Mouse (Mus musculus) liver, embryonic 13.5 days (tissue): ENCODE results near the gene Pitpnb. TPM values are rescaled to one million over a fixed set of nuclear protein-coding genes. Genes with fewer than 3 reads are reported as not detected.

Experiments used
- ATAC-seq: fragments of 200-750 bp; cut with Nextera tagmentation; 2 replicates; pipeline ENCODE4 v1.8.0; 2017; ENCODE audit warnings: low read depth, mild to moderate bottlenecking, moderate number of reproducible peaks, moderate library complexity
- DNase-seq: peaks from one replicate; pipeline ENCODE4 v3.0.0; 2022
- H3K27ac ChIP-seq: fragments of 300-500 bp; sonication (generic); 2 replicates; pipeline ENCODE4 v1.5.1; 2015; ENCODE audit warnings: moderate library complexity, mild to moderate bottlenecking, inconsistent platforms
- H3K27me3 ChIP-seq: fragments of 300-500 bp; sonication (generic); 2 replicates; pipeline ENCODE4 v1.6.1; 2015; ENCODE audit warnings: mild to moderate bottlenecking, inconsistent platforms
- H3K36me3 ChIP-seq: fragments of 300-500 bp; sonication (generic); 2 replicates; pipeline ENCODE4 v1.6.1; 2015; ENCODE audit warnings: mild to moderate bottlenecking, inconsistent platforms
- H3K4me1 ChIP-seq: fragments of 300-500 bp; sonication (generic); replicated peaks from 2 replicates; pipeline ENCODE4 v1.6.1; 2015; ENCODE audit warnings: inconsistent platforms
- H3K4me2 ChIP-seq: fragments of 300-500 bp; sonication (generic); 2 replicates; pipeline ENCODE4 v1.6.1; 2015; ENCODE audit warnings: inconsistent platforms, mild to moderate bottlenecking, moderate library complexity
- H3K4me3 ChIP-seq: fragments of 300-500 bp; sonication (generic); replicated peaks from 2 replicates; pipeline ENCODE4 v1.5.1; 2015; ENCODE audit warnings: mild to moderate bottlenecking, inconsistent platforms
- H3K9ac ChIP-seq: fragments of 300-500 bp; sonication (generic); 2 replicates; pipeline ENCODE4 v1.6.1; 2015; ENCODE audit warnings: mild to moderate bottlenecking, inconsistent platforms
- H3K9me3 ChIP-seq: fragments of 300-500 bp; sonication (generic); replicated peaks from 2 replicates; pipeline ENCODE4 v1.6.1; 2016; ENCODE audit warnings: inconsistent platforms
- WGBS: fragments of 180-500 bp; shearing (Covaris S2); methylation state at CpG from one replicate; pipeline ENCODE4 v1.1.7; 2015; ENCODE audit not compliant: insufficient replicate concordance; 5-methylcytosine and 5-hydroxymethylcytosine counted together
- polyA plus RNA-seq: library from polyadenylated mRNA; unstranded; fragments of >200 nt; fragmentation: Nextera tagmentation; extraction: Ambion mirVana; gene quantifications from 2 replicates; pipeline ENCODE4 v1.2.1, GENCODE M21; 2015

Pitpnb gene
- polyA plus RNA-seq, 1 experiment from 2014 or later = 41.1 TPM

DNA sequence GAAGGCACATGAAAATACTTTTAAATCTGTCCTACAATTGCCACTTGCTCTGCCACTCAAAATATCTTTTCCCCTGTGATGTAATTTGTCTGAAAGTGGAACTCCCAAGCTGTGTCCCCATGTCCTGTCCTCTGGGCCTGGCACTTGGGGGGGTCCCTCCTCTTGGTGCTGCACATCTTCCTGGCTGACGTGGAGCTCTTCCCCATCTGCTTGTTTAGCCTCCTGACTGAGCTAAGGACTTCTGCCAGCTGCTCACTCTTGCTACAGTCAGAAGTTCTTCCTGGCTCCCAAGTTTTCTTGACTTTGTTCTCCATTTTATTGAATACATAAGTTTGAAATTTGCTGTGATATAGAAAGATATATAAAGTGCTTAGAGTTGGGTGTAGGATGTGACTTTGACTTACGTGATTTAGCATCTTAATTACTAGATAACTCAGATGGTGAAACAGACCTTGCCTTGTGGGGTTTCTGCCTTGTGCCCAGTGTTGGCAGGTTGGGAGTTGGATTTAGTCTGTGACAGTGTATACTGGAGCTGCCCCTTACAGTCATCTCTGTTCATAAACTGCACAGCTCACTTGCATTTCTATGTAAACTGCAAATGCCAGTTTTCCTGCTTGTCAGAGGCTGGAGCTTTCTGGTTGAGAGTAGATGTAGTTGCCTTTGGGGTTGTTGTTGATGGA, 14.3 kb downstream of the Pitpnb start:
- H3K4me1 ChIP-seq = no peaks in the 10 kb centered on the region
- WGBS = 81% methylated on average over 2 of the region's 2 CpGs
- H3K4me2 ChIP-seq = no peak overlapping the region
- no peak overlapping the region for H3K4me3 ChIP-seq
- DNase-seq (no peak), ATAC-seq (no peak)
- peaks cover 94% of the 10 kb centered on the region for H3K36me3 ChIP-seq
- H3K27me3 ChIP-seq = no peaks in the 10 kb centered on the region
- H3K27ac ChIP-seq = no peak overlapping the region
- no peaks in the 10 kb centered on the region for H3K9me3 ChIP-seq
- H3K9ac ChIP-seq = no peak overlapping the region

DNA sequence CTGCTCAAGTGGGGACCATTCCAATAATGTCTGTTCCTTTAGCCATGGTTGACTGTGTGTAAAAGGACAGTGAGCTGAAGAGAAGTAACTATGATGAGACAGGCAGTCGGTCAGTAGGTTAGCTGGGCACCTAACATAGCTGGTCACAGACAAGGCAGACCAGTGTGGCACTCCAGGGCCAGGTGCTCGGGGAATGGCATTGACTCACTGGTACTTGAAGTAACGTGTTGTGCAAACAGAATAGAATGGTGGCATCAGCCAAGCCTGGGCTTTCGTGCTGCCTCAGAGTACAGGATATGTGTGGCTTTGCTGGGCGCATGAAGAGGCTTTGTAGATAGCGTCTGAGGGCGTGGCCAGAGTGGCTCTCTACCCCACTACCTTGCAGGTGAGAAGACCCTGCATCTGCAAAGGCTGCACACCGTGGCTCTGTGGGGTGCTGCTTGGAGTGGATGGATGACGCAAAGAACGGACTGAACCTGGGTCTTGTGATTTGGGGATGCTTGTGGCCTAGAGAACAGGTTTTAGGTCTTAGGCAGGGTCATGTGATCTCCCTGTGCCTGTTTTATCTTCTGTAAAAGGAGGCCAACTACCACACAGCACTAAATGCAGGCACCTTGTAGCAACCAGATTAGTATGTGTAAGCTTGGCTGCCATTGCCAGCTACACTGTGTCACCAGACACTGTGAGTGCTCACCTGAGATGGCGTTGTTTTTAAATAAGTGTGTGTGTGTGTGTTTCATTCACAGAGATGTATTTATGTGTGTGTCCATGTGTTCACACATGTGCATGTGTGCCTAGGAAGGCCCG, 26.5 kb downstream of the Pitpnb start:
- Histone ChIP-seq H3K9ac (no peak overlapping the region), H3K4me3 (no peak overlapping the region), H3K9me3 (no peaks in the 10 kb centered on the region), H3K27me3 (no peaks in the 10 kb centered on the region), H3K4me1 (peaks cover 9% of the 10 kb centered on the region), H3K36me3 (peaks cover 65% of the 10 kb centered on the region), H3K4me2 (no peak overlapping the region), H3K27ac (no peak overlapping the region)
- ATAC-seq (peak; percentile 54), DNase-seq (no peak)
- 73% methylated on average over 12 of the region's 12 CpGs for WGBS

DNA sequence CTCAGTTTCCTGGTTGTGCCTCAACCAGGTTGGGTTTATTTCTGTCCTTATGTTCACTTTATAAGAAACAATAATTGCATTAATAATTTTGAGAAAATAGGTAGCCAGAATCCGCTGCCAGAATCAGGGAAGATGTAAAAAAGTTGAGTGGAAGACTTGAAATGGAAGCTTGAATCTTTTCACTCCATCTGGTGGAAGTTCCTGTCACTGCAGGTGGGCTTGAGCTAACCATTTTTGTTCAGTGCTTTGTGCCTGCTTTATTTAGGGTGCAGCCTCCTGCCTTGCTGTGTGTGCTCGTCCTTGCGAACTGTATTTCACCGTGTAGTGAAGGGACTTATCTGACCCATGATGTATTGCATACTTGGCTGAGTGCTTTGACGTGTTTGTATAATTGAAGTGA, 30.0 kb downstream of the Pitpnb start:
- DNase-seq (no peak), ATAC-seq (no peak)
- peaks cover 76% of the 10 kb centered on the region for H3K36me3 ChIP-seq
- H3K27ac ChIP-seq = no peak overlapping the region
- 82% methylated on average over 5 of the region's 5 CpGs for WGBS
- H3K9me3 ChIP-seq = no peaks in the 10 kb centered on the region
- no peak overlapping the region for H3K9ac ChIP-seq
- no peaks in the 10 kb centered on the region for H3K27me3 ChIP-seq
- H3K4me3 ChIP-seq = no peak overlapping the region
- no peak overlapping the region for H3K4me2 ChIP-seq
- H3K4me1 ChIP-seq = peaks cover 9% of the 10 kb centered on the region

DNA sequence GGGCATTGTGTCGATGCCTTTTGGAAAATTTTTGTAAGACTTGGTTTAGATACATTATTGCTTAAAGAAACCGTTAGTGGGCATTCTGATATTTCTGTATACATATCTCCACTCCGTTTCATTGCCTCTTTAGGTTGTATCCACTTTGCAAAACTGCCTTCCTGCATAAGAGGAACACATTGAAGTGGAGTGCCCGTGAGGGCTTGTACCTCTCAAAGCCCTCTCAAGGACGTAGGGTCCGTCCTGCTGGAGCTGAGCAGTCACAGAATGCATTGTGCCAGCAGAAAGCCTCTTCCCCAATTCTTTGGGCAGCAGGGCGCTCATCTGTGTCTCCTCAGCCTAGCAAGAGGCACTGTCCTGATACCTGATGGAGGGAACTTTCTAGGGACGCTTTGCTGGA, 30.5 kb downstream of the Pitpnb start:
- no peaks in the 10 kb centered on the region for H3K9me3 ChIP-seq
- peaks cover 9% of the 10 kb centered on the region for H3K4me1 ChIP-seq
- no peak overlapping the region for H3K27ac ChIP-seq
- no peaks in the 10 kb centered on the region for H3K27me3 ChIP-seq
- H3K4me3 ChIP-seq = no peak overlapping the region
- 84% methylated on average over 8 of the region's 8 CpGs for WGBS
- peaks cover 75% of the 10 kb centered on the region for H3K36me3 ChIP-seq
- DNase-seq (no peak), ATAC-seq (no peak)
- H3K4me2 ChIP-seq = no peak overlapping the region
- H3K9ac ChIP-seq = no peak overlapping the region

DNA sequence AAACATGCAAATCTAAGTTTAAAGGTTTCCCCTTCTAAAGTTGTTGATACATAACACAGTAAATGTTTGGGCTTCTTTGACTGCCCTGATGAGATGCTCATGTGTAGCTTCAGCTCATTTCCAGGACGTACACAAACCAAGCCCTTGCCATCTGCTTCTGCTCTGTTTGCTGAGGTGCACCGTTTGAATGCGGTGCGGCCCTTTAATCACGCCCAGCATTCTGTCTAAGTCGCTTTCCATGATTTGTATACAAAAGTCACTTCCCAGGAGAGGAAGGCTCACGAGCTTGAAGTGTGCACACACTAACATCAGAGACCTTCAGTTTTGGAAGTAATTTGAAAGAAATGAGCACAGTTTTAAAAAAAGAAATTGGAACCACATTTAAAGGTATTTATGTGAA, 31.3 kb downstream of the Pitpnb start:
- H3K4me1 ChIP-seq = peaks cover 6% of the 10 kb centered on the region
- peaks cover 72% of the 10 kb centered on the region for H3K36me3 ChIP-seq
- H3K4me3 ChIP-seq = no peak overlapping the region
- no peaks in the 10 kb centered on the region for H3K27me3 ChIP-seq
- H3K9me3 ChIP-seq = no peaks in the 10 kb centered on the region
- no peak for DNase-seq
- H3K4me2 ChIP-seq = no peak overlapping the region
- WGBS = 80% methylated on average over 7 of the region's 7 CpGs
- no peak for ATAC-seq
- no peak overlapping the region for H3K9ac ChIP-seq
- H3K27ac ChIP-seq = no peak overlapping the region

DNA sequence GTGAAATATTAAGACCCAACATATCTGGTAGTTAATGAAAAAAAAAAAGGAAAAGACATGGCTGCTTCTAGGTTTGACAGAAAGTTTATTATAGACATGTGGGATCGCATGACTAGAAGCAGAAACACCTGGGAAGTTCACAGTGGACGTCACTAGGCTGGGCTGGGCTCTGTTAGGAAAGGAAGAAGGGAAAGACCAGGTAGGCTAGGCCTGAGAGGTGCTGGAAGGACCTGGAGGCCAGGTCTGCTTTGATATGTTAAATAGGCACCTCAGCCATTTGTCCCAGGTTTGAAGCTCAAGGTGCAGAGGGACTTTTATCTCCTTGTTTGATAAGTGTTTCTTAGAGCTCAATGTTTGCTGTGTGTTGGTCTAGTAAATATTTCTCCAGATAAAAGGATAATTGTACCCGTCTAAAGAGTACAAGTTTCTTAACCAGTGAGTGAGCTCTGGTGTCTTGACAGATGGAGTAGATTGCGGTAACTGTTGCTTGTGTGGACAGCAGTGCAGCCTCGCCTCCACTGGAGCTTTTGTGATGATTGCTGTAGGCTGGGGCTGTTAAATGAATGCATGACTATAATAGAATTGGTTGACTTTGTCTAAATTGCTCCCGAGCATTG, 33.0 kb downstream of the Pitpnb start:
- no peak overlapping the region for H3K9ac ChIP-seq
- H3K9me3 ChIP-seq = no peaks in the 10 kb centered on the region
- H3K4me1 ChIP-seq = no peaks in the 10 kb centered on the region
- DNase-seq (no peak), ATAC-seq (no peak)
- WGBS = 72% methylated on average over 6 of the region's 6 CpGs
- H3K4me2 ChIP-seq = no peak overlapping the region
- no peaks in the 10 kb centered on the region for H3K27me3 ChIP-seq
- no peak overlapping the region for H3K4me3 ChIP-seq
- H3K36me3 ChIP-seq = peaks cover 68% of the 10 kb centered on the region
- no peak overlapping the region for H3K27ac ChIP-seq

DNA sequence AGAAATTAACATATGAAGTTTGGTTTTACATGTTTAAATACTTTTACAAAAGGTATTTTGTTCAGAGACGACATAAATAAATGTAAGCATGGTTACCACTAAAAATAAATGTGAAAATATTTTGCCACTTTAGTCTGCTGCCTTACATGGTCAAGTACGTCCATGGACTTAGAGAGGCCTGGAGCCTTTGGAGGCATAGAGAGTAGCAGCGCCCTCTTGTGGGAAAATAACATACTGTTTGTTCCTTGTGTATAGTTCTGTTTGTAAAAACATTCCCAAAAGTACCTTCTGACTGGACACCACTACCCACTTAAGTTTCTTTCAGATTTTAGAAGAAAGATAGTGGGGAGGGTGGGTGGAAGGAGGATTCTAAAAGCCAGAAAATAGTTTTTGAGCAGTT, 34.0 kb downstream of the Pitpnb start:
- Histone ChIP-seq H3K9ac (no peak overlapping the region), H3K4me3 (no peak overlapping the region), H3K27ac (no peak overlapping the region), H3K4me2 (no peak overlapping the region), H3K36me3 (peaks cover 68% of the 10 kb centered on the region), H3K27me3 (no peaks in the 10 kb centered on the region), H3K4me1 (no peaks in the 10 kb centered on the region), H3K9me3 (no peaks in the 10 kb centered on the region)
- no peak for ATAC-seq
- WGBS = 44% methylated on average over 3 of the region's 3 CpGs
- DNase-seq = no peak

DNA sequence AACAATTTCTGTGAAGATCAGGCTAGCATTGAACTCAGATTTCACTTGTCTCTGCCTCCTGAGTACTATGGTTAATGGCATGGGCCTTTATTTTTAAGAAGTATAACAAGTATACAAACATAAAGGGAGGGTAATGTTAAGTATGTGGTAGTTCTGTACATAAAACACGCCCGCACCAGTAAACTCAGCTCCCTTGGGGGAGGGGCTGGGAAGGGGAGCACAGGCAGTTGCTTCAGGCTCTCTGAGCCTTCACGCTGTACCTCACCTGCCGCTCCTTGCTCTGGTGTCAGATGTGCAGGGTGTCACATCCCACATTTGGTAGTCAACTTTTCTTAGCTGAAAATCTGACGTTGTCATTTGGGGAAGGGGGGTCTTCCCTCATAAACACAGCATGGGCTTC, 35.6 kb downstream of the Pitpnb start:
- 83% methylated on average over 5 of the region's 5 CpGs for WGBS
- no peak for ATAC-seq
- peaks cover 67% of the 10 kb centered on the region for H3K36me3 ChIP-seq

DNA sequence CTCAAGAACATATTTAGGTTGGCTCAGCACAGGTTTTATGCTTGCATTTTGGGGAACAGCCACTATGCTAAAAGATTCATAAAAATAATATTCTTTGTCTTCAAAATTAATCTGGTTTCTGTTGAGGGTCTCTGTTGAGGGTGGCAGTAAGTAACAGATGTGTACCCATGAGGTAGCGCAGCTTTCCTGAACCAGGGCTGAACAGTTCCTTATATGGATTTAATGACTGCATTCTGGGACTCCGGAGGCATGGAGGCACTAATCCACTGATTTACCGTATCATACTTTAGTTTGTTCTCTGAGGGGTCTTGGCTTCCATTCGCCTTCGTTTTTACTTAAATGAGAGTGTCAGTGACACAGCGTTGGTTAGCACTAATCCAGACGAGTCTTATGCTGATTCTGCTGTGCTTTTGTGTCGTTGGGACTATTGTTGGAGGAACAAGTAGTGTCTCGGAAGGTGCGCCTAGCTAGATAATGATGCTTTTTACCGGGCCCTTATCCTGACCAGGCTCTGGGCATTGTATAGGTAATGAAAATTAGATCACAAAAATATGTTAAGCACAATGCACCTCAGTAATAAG, 37.5 kb downstream of the Pitpnb start:
- ATAC-seq (no peak), DNase-seq (no peak)
- Histone ChIP-seq H3K4me1 (no peaks in the 10 kb centered on the region), H3K4me2 (no peak overlapping the region), H3K9me3 (no peaks in the 10 kb centered on the region), H3K4me3 (no peak overlapping the region), H3K36me3 (peaks cover 70% of the 10 kb centered on the region), H3K27ac (no peak overlapping the region), H3K27me3 (no peaks in the 10 kb centered on the region), H3K9ac (no peak overlapping the region)
- WGBS = 85% methylated on average over 11 of the region's 11 CpGs

More for the DNA sequence above, 35.6 kb downstream of the Pitpnb start:
- no peaks in the 10 kb centered on the region for H3K27me3 ChIP-seq
- no peaks in the 10 kb centered on the region for H3K9me3 ChIP-seq
- H3K4me1 ChIP-seq = no peaks in the 10 kb centered on the region
- no peak overlapping the region for H3K4me3 ChIP-seq
- no peak overlapping the region for H3K4me2 ChIP-seq
- H3K27ac ChIP-seq = no peak overlapping the region
- no peak overlapping the region for H3K9ac ChIP-seq
- DNase-seq = no peak

DNA sequence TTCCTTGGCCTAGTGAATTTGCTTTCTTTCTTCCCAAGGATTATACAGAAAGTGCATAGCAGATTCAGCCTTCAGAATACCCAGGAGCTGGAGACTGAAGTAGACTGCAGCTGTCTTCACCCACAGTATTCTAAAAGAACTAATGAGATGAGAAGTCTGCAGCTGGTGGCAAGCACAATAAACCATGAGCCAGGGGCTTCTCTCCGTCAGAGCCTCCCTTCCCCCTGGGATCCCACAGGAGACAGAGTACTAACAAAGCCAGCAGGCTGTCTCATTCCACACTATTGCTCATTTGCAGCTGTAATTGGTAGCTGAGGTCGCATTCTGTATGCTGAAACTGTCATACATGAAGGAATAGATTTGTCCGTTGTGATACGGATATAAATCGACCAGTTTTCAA, 38.0 kb downstream of the Pitpnb start:
- ATAC-seq = no peak
- H3K4me2 ChIP-seq = no peak overlapping the region
- no peak overlapping the region for H3K4me3 ChIP-seq
- DNase-seq = no peak
- no peaks in the 10 kb centered on the region for H3K4me1 ChIP-seq
- H3K27me3 ChIP-seq = no peaks in the 10 kb centered on the region
- H3K9me3 ChIP-seq = no peaks in the 10 kb centered on the region
- H3K9ac ChIP-seq = no peak overlapping the region
- H3K36me3 ChIP-seq = peaks cover 72% of the 10 kb centered on the region
- H3K27ac ChIP-seq = no peak overlapping the region
- 89% methylated on average over 5 of the region's 5 CpGs for WGBS

DNA sequence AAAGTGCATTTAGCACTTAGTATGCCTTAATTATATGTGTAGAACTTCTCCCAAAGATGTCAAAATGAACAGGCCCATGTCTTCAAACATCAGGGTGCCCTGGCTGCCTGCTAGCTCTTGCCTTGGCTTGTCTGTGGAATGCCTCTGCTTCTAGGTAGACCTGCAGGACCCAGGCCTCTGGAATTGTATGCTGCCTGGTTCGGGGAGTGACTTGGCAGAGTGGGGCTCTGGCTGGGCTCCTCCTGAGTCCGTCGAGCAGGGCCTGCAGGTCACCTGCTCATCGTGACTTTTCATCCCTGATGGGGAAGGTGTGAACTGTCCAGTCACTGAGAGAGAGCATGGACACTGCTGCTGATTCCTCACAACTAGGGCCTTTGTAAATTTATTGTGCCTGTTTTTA, 45.1 kb downstream of the Pitpnb start:
- DNase-seq = no peak
- WGBS = 81% methylated on average over 4 of the region's 4 CpGs
- no peak for ATAC-seq
- Histone ChIP-seq H3K4me2 (no peak overlapping the region), H3K9ac (no peak overlapping the region), H3K27me3 (no peaks in the 10 kb centered on the region), H3K4me3 (no peak overlapping the region), H3K4me1 (no peaks in the 10 kb centered on the region), H3K27ac (no peak overlapping the region), H3K36me3 (peaks cover 98% of the 10 kb centered on the region), H3K9me3 (no peaks in the 10 kb centered on the region)
